Mouse (Mus musculus) gastrocnemius, postnatal 36 days (tissue): ENCODE results near the gene Sorl1. TPM values are rescaled to one million over a fixed set of nuclear protein-coding genes. Genes with fewer than 3 reads are reported as not detected.
"Not testable (repeated sequence)": the region's sequence is repeated elsewhere in the genome, so short reads cannot be mapped to it uniquely, and the experiment has no call there.

Experiments
- DNase-seq, 2 experiments: peaks; one replicate each; pipeline ENCODE4 v3.0.0; 2022
- intact Hi-C: fragments of 180-260 bp; cut with DNase I; formaldehyde crosslinking; loops from one replicate; pipeline ENCODE4 v1.15.1; 2025
- total RNA-seq, 2 experiments: library from RNA; stranded (reverse); gene quantifications; 2 replicates each; pipeline ENCODE4 v1.2.3; 2021

Sorl1 gene
- total RNA-seq, 2 experiments from 2014 or later, result 30.7 to 38.0 TPM

DNA sequence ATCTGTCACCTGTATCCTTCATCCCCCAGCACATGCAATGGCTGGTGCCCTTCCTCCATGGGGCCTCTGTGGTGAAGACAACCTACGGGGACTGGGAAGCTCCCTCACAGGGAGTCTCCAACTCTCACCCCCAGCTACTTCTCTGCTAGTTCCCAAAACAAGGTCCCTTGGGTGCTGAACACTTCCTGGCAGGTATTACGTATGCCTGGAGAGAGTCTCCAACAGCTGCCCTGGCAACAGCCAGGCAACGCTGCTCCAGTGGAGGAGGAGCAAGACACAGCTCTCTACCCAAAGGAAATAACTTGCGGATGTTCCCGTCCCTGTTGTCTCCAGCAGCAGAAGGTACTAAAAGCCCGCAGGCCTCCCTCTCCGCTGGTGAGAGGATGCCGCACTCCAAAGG is 61.8 kb downstream of the Sorl1 start:
- peak; percentile 25 for DNase-seq
- intact Hi-C loops, result no loop called here

DNA sequence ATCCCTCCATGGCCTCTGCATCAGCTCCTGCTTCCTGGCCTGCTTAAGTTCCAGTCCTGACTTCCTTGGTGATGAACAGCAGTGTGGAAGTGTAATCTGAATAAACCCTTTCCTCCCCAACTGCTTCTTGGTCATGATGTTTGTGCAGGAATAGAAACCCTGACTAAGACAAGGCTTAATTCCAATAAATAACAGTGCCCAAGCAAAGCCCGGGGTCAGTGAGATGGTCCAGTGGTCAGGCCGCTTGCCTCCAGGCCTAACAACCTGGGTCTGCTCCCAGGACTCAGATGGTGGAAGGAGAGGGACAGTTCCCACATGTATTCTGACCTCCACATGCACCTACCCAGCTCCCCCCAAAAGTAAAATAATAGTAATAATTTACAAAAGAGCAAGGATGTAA is 65.1 kb downstream of the Sorl1 start:
- intact Hi-C loops, result loop anchor here (10.0 kb wide), 1 partner anchor 176 kb away; no protein-coding TSS in a partner anchor
- not testable (repeated sequence) for DNase-seq

DNA sequence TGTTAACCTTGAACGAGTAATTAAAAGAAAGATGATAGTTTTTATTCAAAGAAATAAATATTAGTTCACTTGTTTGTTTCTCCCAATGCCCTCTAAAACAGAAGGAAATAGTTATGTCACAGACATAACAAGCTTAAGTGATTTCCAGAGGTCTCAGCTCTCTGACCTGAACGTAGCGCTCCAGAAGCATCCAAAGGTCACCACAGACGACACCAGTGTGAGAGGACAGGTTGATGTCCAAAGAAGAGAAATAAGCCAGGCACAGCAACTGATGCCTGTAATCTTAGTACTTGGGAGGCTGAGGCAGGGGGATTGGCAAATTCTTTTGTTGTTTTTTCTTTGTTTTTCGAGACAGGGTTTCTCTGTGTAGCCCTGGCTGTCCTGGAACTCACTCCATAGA is 67.5 kb downstream of the Sorl1 start:
- intact Hi-C loops, result loop anchor here (2.0 to 10.0 kb wide), 2 partner anchors 68 to 178 kb away; partner anchors contain the start of gene Sorl1
- no peak for DNase-seq

DNA sequence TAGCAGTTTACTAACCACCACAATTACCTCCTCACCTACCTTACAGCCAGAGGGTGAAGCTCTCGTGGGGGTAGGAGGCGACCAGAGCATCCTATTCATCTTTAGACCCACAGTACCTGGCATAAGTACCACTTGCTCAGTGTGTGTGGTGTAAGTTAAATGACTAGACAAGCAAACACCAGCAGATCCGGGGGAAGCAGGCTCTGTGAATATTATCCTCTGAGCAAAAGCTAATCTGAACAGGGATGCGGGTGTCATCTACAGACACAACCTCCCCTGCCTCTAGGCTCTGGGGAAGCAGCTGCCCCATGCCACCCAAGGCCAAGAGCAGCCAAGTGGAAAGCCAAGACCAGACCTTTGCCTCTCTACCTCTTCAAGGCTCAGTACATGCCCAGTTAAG is 68.7 kb downstream of the Sorl1 start:
- intact Hi-C loops, result loop anchor here (10.0 kb wide), 1 partner anchor 179 kb away; no protein-coding TSS in a partner anchor
- DNase-seq, result no peak

DNA sequence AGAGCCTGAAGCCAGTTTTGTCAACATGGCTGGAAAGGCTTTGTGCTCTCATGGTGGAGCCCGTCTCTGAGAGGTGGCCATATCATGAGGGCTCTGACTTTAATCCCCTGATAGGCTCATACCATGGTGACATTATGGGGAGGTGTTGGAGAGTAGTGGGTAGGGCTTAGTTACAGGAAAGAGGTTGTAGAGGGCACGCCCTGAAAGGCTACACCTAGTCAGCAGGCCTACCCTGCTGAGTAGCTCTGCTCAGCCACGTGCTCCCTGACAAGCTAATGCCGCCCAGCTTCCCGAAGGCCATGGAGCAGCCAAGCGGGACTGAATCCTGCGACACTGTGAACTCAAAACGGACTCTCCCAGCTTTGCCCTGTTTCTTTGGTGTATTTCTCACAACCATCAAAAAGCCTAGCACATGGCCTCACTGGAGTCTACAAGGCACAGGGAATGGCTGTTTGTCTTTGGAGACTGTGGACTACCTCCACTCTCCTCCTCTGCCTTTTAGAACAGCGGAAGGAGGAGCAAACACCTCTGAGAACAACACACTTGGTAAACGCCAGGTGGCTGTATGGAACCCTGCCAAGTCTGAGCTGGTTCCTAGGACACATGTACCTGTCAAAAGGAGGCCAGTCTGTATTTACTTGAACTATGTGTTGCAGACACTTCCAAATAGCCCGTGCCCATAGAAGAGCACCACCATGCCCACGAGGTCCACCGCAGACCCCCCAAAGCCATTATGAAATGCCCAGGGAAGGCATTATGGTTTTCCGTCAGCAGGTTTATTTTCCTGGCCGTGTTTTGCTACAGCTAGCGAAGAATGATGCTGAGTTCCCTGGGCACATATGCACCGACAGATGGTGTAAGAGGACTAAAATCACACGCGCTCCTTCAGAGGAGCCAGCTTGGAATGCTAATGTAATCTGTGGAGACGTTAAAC is 69.5 kb downstream of the Sorl1 start:
- no peak for DNase-seq
- intact Hi-C loops, result loop anchor here (5.0 to 10.0 kb wide), 2 partner anchors 153 to 180 kb away; no protein-coding TSS in a partner anchor

DNA sequence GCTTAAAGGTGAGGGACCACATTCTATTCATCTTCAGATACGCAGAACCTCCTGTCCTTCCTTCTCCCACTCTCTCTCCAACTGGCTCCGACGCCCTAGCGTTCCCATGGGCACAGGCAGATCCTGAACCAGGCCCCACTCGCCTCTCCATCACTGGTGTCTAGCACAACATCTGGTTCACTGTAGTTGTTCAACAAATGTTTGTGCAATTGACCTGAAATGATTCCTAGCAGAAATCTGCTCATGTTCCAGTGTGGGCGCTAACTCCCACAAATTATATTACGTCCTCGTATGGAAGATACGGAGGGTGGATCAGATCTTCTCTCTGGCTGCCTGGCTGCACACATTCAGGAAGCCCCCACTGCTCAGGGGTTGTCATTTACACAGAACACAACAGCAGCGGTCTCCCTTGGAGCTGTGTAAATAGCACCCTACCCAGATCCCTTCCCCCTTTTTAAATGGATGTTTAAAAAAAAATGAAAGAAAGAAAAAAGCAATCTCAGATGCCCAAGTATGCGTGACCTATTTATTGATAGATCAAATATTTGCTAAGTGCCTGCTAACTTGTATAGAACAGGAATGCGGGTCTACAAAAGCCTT is 70.4 kb downstream of the Sorl1 start:
- peak in 1 of 2 experiments; percentile 44 for DNase-seq
- intact Hi-C loops, result loop anchor here (5.0 to 10.0 kb wide), 2 partner anchors 154 to 181 kb away; no protein-coding TSS in a partner anchor

DNA sequence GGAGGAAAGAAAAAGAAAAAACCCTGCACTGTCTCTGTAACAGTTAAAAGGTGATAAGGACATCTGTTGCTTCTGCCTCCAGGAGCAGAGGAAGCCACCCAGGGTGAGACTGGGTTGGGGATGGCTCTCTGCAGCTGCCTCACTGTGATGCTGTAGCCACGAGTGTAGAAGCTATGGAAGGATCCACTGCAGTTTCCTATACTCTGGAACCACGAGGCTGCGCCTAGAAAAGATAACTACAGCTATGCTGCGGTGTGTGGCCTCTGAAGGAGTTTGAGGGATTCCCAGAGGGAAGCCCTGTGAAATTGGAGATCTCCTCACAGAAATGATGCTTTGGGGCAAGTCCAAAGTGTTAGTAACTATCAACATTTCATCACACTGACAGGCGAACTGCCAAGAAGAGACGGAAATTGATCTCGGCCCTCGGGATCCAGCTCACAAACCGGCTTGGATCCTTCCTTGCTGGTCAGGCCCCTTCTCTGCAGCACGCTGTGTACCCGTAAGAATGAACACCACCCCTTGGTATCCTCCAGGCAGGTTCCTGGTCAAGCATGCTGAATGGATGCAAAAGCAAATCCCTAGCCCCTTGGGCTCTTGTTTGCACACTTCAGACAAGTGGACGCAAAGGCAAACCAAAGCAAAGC is 71.3 kb downstream of the Sorl1 start:
- intact Hi-C loops, result loop anchor here (5.0 to 10.0 kb wide), 2 partner anchors 154 to 182 kb away; no protein-coding TSS in a partner anchor

DNA sequence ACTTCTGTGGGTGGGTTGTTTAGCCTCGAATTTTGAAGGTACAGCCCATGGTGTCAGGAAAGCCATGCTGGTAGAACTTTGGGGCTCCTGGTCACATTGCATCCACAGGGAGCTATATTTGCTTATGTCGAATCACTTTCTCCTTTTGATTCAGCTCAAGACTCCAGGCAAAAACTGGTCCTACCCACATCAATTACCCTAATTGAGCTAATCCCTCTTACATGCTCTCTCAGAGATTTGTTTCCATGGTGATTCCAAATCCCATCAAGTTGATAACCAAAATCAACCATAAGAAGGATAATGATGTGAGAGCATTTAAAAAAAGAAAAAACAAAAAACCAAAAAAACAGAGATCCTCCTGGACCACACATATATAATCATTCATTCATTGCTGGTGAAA is 75.6 kb downstream of the Sorl1 start:
- DNase-seq, result no peak
- intact Hi-C loops, result no loop called here

More for the DNA sequence above, 71.3 kb downstream of the Sorl1 start:
- DNase-seq, result peak; percentile 43 to 68

DNA sequence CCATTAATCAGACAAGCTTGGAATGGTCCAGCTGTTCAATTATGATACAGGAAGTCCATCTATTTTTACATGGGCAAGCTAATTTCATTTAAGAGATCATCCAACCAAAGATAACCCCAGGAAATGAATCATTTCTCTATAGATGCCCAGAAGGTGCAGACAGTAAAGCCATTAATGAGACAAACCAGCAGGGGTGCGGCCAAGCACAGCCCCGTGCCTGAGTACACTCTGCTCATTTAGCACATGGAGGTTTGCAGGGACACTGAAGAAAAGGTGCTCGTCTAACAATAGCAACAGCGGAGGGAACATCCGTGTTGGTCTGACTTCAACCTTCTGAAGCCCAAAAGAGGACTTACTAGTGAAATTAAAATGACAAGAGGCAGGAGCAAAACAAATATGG is 76.3 kb downstream of the Sorl1 start:
- DNase-seq, result no peak
- intact Hi-C loops, result no loop called here

DNA sequence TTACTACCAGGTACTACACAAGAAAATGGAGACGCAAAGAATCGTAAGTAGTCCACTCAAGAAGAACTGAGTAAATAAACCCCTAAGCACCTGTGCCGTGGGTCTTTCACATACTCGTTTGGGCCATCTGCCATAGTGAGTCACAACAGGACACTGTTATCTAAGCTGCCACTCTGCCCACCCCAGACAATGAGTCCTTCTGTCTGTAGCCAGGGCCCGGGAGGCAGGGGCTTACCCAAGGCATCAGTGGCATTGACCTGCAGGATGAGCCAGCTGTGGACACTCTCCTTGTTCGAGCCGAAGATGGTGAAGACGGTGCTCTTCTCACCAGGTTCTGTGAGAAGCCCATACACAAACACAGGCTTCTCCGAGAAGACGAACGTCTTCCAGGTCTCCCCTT is 77.8 kb downstream of the Sorl1 start:
- no peak for DNase-seq
- intact Hi-C loops, result no loop called here

DNA sequence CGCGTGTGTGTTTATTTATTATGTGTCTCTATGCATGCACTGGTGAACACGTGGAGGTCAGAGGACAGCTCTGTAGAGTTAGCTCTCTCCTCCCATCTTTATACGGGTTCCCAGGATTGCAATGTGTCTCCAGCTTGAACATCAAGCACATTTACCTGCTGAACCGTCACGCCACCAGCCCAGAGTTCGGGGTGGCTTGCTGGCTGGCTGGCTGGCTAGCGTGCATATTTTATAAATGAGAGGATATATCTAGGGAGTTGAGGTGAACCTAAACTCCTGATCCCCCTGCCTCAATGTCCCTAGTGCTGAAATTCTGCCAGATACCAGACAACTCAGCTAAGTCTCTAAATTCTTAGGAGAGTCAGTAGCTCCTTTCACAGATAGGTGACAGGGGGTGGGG is 79.4 kb downstream of the Sorl1 start:
- intact Hi-C loops, result no loop called here
- no peak for DNase-seq

DNA sequence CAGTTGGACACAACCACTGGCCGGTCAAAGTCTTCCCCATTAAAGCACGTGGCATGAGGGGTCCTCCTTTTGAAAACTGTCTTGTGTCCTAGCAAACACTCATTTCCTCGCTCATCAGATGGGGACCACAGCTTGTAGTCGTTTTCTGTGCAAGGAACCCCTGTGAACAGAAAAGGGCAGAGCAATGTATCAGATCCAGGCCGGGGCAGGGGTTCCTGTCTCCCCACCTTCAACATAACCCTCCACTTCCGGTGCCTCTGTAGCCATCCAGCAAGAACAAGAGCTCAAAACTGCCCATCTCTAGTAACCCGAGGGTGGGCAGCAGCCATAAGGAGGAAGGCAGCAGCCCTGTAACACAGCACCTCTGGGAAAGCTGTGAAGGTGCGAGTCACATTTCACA is 80.2 kb downstream of the Sorl1 start:
- DNase-seq, result no peak
- intact Hi-C loops, result no loop called here

DNA sequence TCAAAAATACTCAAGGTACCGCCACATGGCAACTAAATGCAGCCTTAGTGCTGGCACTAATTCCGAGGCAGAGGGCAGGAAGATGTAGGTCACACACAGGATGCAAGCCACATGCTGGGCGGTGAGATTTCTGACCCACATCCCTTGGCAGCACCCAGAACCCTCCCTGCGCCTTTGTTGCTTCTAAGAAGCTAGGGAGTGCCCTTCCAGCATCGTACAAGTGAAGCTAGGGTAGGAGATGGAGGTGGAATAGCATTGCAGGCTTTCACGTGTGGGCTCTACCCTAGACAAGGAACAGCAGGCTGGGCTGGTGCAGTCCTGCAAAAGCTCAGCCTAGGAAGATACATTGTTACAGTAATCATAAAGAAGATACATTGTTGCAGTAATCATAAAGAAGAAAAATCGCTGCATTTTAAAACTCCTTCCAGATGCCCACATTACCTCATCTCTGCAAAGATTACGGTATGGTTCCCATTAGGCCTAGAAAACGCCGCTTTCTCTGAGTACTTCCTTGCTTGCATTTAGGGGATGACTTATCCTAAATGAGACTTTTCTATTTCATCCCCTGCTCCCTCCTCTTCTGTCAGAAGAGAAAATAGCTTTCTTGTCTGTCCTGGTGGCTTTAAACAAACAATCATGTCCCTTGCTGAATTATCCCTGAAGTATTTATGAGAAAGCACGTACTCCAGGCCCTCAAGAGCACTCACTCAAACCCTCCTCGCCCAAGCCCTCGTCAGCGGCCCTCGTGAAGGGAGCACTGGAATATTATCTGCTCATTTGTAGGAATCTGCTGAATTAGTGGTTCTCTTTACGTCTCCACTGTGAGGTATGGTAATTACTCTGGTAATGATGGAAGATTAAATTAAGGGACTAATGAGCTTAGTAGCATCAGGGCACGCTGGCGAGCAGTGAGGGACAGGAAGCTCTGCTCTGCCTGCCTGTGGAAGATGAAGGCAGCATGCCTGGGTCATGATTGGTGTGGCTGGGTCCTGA is 84.8 kb downstream of the Sorl1 start:
- intact Hi-C loops, result no loop called here
- DNase-seq, result no peak

DNA sequence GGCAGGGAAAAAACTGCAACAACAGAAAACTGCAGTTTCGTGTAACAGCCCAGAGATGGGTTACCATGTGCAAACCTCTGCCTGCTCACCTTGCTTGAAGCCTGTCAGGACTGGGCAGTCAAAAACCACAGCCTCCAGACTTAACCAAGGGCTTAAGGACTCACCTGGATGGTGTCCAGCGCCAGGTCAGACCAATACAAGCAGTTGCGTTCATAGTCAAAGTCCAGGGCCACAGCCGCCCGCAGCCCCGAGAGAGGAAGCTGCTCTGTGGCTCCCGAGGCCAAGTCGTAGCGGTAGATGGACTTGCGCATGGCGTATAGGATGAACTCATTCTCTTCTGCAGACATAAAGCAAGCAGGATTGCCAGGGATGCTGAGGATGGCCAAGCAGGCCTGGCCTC is 87.2 kb downstream of the Sorl1 start:
- DNase-seq, result no peak
- intact Hi-C loops, result no loop called here

DNA sequence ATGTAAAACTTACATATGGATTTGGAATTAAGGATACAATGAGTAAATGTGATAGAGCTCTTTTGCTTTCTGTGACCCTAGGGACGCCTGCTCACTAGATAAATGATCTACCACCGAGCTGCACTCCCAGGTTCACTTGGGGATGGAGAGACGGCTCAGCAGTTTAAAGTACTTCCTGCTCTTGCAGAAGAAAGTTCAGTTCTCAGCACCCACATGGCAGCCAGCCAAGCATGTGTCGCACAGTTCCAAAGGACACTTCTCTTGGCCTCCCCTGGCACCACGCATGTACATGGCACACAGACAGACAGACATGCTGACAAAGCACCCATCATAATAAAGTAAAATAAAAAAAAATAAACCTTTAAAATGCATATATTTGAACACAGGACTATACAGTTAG is 88.1 kb downstream of the Sorl1 start:
- intact Hi-C loops, result no loop called here
- no peak for DNase-seq

DNA sequence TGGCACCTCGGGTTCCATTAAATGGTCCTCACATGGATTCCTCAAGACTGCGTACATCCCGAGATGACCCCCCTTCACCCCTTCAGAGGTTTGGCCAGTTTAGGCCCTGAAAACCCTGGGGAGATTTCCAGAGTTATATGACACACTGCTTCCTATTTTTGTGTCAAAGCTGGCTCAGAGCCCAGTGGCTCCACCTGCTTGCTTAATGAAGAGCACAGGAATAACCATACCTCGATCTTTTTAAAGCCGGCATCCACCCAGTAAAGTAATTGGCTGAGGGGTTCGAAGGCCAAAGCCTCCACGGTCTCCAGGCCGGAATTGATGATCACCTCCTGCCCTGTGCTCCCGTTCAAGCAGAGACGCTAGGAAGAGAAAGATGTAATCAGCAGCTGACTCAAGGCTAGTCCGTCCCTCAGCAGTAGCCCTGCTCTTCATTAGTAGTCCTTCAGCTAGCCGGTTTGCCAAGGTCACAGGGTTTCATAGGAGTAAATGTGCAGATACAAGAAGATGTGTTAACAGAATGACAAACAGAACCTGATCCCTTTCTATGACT is 88.8 kb downstream of the Sorl1 start:
- intact Hi-C loops, result no loop called here
- no peak for DNase-seq

DNA sequence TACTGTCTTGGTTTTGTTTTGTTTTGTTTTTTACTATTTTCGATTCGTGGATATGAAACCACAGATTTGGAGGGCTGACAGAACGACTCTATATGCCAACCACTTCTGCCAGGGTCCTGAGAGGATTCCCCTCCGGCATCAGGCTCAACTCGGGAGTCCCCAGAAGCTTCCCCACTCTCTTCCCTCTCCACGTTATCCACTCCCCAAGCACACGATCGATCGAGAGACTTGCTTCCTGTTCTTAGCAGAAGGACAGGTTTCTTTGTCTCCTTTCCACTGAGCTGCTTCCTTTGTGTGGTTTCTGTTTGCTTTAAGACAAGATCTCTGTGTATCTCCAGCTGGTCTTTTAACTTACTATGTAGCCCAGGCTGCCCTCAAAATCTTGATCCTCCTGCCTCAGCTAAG is 90.0 kb downstream of the Sorl1 start:
- no peak for DNase-seq
- intact Hi-C loops, result no loop called here

DNA sequence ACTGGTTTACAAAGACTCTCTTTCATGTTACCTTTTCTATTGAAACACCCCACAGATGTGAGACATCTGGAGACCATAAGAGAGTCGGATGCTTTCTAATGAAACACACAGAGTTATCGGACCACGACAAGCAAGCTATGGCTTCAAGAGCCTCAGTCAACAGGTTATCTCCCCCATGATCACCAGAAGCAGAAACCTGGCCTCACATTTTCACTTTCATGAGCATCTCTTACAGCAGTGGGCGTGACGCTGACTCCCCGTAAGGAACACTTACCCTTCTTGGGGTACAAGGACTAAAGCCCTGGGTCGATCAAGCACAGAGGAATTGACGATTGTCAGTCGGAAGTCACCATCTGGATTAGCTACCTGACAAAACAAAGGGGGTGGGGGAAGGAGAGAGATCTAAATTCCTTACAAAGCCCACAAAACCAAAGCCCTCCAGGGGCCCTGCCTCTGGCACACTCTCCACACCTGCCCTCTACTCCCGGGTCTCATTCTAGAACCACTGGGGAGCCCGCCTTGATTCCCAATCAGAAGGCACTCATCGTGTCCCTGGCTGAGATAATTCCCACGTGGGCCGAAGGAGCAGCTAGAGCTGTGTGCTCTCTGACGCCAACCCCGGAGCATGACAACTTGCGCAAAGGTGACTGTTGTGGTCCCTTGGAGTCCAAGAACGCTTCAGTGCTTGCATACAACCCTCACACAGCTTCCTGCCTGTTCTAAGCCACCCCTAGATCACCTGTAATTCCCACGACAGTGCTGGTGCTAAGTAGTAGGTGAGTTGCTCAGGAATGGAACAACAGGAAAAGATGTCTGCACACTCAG is 90.6 kb downstream of the Sorl1 start:
- DNase-seq, result no peak
- intact Hi-C loops, result no loop called here

DNA sequence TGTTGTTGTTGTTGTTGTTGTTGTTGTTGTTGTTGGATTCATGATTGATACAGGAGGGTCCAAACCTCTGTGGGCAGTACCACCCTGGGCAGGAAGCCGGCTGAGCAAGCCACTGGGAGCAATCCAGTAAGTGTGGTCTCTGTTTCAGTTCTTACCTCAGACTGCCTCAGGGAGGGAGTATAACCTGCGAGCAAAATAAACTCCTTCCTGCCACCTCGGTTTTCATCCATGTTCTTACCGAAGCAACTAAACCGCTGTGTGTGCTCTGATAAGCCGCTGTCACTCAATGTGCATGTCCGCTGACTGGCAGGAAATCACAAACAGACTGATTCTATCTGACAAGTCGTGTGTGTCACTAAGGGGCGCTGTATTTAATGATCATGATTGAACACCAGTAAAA is 91.7 kb downstream of the Sorl1 start:
- DNase-seq, result no peak
- intact Hi-C loops, result no loop called here
